Mouse (Mus musculus) intestine, postnatal 0 days (tissue): ENCODE measurements around the gene 1700029F12Rik. TPM values are rescaled to one million over a fixed set of nuclear protein-coding genes. Genes with fewer than 3 reads are reported as not detected.

Experiments
- ATAC-seq: fragments of 200-750 bp; cut with Nextera tagmentation; 2 replicates; pipeline ENCODE4 v1.8.0; 2017; ENCODE audit warnings: mild to moderate bottlenecking, moderate TSS enrichment, moderate library complexity
- H3K27ac ChIP-seq: fragments of 300-500 bp; sonication (generic); 2 replicates; pipeline ENCODE4 v1.5.1; 2014; ENCODE audit warnings: mild to moderate bottlenecking, low read depth, low read length, moderate library complexity
- H3K27me3 ChIP-seq: fragments of 300-500 bp; sonication (generic); replicated peaks from 2 replicates; pipeline ENCODE4 v1.6.1; 2014; ENCODE audit warnings: low read length, mixed read lengths; ENCODE audit not compliant: control insufficient read depth, insufficient read depth
- H3K36me3 ChIP-seq: fragments of 300-500 bp; sonication (generic); 2 replicates; pipeline ENCODE4 v1.6.1; 2014; ENCODE audit warnings: mild to moderate bottlenecking, moderate library complexity; ENCODE audit not compliant: control insufficient read depth, insufficient read depth
- H3K4me1 ChIP-seq: fragments of 300-500 bp; sonication (generic); replicated peaks from 2 replicates; pipeline ENCODE4 v1.6.1; 2014; ENCODE audit warnings: antibody characterized with exemption, low read length, mixed read lengths; ENCODE audit not compliant: control insufficient read depth, insufficient read depth
- H3K4me2 ChIP-seq: fragments of 300-500 bp; sonication (generic); replicated peaks from 2 replicates; pipeline ENCODE4 v1.6.1; 2014; ENCODE audit warnings: low read depth, mild to moderate bottlenecking, moderate library complexity
- H3K4me3 ChIP-seq: fragments of 300-500 bp; sonication (generic); 2 replicates; pipeline ENCODE4 v1.5.1; 2014; ENCODE audit warnings: low read depth, low read length
- H3K9ac ChIP-seq: fragments of 300-500 bp; sonication (generic); 2 replicates; pipeline ENCODE4 v1.6.1; 2014; ENCODE audit warnings: mild to moderate bottlenecking, low read depth, low read length
- H3K9me3 ChIP-seq: fragments of 300-500 bp; sonication (generic); 2 replicates; pipeline ENCODE4 v1.6.1; 2016; ENCODE audit warnings: mixed run types; ENCODE audit not compliant: control insufficient read depth
- CTCF ChIP-seq: sonication (generic); IDR thresholded peaks from 2 replicates; pipeline ENCODE4 v1.5.1; 2016; ENCODE audit warnings: low read depth, mild to moderate bottlenecking, control low read depth, antibody characterized with exemption, moderate library complexity
- WGBS: fragments of 180-500 bp; shearing (Covaris S2); extraction: QIAGEN DNeasy Blood & Tissue Kit; methylation state at CpG from one replicate; pipeline ENCODE4 v1.1.7; 2014; 5-methylcytosine and 5-hydroxymethylcytosine counted together
- polyA plus RNA-seq: library from polyadenylated mRNA; unstranded; fragments of >200 nt; fragmentation: Nextera tagmentation; extraction: Ambion mirVana; gene quantifications from 2 replicates; pipeline ENCODE4 v1.2.1, GENCODE M21; 2015

Gene 1700029F12Rik
- polyA plus RNA-seq, 1 experiment from 2014 or later, result not detected

DNA sequence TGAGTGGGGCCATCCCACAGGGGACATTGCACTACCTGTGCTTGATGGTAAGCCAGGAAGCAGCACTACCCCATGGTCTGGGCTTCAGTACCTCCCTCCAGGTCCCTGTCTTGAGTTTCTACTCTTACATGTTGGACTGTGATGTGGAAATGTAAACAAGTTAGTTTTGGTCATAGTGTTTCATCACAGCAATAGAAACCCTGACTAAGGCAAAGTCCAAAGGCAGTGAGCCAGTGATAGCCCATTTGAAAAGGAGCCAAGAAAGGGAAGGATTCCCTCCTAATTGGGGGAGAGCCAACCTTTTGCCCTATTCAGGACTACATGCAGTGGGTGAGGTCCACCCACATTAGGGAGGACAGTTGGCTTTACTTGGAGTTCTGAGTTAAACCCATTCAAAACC, 53.6 kb downstream of the 1700029F12Rik start:
- Histone ChIP-seq H3K9ac (no peak overlapping the region), H3K4me1 (0 out of 2 replicates have a peak, but pooled peaks cover 5% of the 10 kb centered on the region), H3K4me2 (no peak overlapping the region), H3K4me3 (no peak overlapping the region), H3K36me3 (no peaks in the 10 kb centered on the region), H3K9me3 (no peaks in the 10 kb centered on the region), H3K27me3 (no peaks in the 10 kb centered on the region), H3K27ac (no peak overlapping the region)
- ATAC-seq, result no peak
- TF ChIP-seq CTCF, result no peak

DNA sequence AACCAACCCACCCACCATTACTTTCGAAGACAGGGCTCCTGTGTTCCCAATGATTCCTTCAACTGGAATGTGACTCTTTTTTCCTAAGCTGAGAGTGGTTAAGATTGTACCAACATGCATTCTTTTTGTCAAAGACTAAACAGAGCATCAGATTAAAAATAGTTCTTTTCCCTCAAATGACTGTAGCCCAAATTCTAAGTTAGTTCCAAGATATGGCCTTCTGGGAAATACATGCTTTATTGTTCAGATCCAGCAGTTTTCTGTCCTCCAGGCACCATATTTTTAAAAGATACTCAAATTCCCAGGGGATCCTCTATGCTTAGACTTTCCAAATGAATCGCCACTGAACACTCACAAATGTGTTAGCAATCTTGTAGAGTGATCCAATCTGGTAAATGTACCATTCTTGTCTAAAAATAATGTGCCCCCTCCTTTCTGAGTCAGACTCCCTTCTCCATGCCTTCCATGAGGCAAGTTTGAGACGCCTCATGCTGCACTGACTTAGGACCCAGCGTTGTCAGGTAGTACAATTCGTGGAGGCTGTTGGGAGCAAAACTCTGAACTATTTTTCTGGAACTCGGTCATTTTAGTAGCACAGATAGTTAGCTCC, 57.1 kb downstream of the 1700029F12Rik start:
- H3K4me2 ChIP-seq, result no peak overlapping the region
- H3K9me3 ChIP-seq, result no peaks in the 10 kb centered on the region
- H3K4me1 ChIP-seq, result no peaks in the 10 kb centered on the region
- H3K36me3 ChIP-seq, result no peaks in the 10 kb centered on the region
- no peaks in the 10 kb centered on the region for H3K27me3 ChIP-seq
- 90% methylated on average over 6 of the region's 6 CpGs for WGBS
- no peak overlapping the region for H3K9ac ChIP-seq
- no peak for TF ChIP-seq CTCF
- H3K4me3 ChIP-seq, result no peak overlapping the region
- H3K27ac ChIP-seq, result no peak overlapping the region
- no peak for ATAC-seq

DNA sequence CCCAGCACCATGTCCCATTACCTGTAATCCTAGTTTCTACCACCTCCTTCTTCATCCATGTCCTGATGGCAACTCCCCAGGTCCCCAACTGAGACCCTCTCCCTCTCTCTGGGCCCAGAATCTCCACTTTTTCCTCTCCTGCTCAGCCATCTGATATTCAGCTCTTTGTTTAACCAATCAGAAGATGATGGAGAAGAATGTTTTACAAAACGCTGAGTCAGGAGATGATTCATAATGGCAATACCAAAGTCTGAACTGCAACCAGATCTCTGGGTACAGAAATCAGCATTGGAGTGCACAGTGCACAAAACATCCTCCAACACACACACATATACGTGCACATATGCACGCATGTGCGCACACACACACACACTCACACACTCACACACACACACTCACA, 60.8 kb downstream of the 1700029F12Rik start:
- H3K4me1 ChIP-seq, result no peaks in the 10 kb centered on the region; the same call in 1 of the 2 replicates
- H3K9me3 ChIP-seq, result no peaks in the 10 kb centered on the region
- no peak for ATAC-seq
- H3K4me2 ChIP-seq, result no peak overlapping the region
- H3K4me3 ChIP-seq, result no peak overlapping the region
- no peak overlapping the region for H3K27ac ChIP-seq
- 81% methylated on average over 4 of the region's 4 CpGs for WGBS
- H3K36me3 ChIP-seq, result no peaks in the 10 kb centered on the region
- no peaks in the 10 kb centered on the region for H3K27me3 ChIP-seq
- no peak for TF ChIP-seq CTCF
- H3K9ac ChIP-seq, result no peak overlapping the region

Other genes with a start within 250 kb of the 1700029F12Rik start
- 6.7 and 8.0 TPM in 2 replicates for gene Gcnt4, start 109.7 kb downstream of the 1700029F12Rik start, polyA plus RNA-seq
- gene Fam169a, start 32.9 kb upstream of the 1700029F12Rik start, polyA plus RNA-seq, result 0.78 and 0.90 TPM in 2 replicates
- 3.5 and 4.2 TPM in 2 replicates for gene Gm6169, start 64.9 kb upstream of the 1700029F12Rik start, polyA plus RNA-seq
- gene Gfm2, start 103.6 kb upstream of the 1700029F12Rik start, polyA plus RNA-seq, result 16.8 and 19.0 TPM in 2 replicates
- gene Nsa2, start 103.6 kb upstream of the 1700029F12Rik start, polyA plus RNA-seq, result 58.1 and 64.0 TPM in 2 replicates
- gene Hexb, start 164.0 kb upstream of the 1700029F12Rik start, polyA plus RNA-seq, result 273 and 300 TPM in 2 replicates
- gene Enc1, start 206.7 kb upstream of the 1700029F12Rik start, polyA plus RNA-seq, result 2.3 and 2.6 TPM in 2 replicates